Mouse (Mus musculus) liver, embryonic 14.5 days (tissue): Measurements from ENCODE around the gene Hoxd3.

Experiments
- CTCF ChIP-seq: IDR thresholded peaks from 2 replicates; pipeline ENCODE4 v1.5.1; 2016; ENCODE audit warnings: antibody characterized with exemption, low read depth, control low read depth
- EP300 ChIP-seq: IDR thresholded peaks from 2 replicates; pipeline ENCODE4 v1.6.1; 2016; ENCODE audit warnings: antibody characterized with exemption, low read depth

GRCm38 (mm10) chr2:74728303-74728680 is 16.6 kb downstream of the Hoxd3 start:
- TF ChIP-seq CTCF (no peak), EP300 (no peak)
